Mouse (Mus musculus): ENCODE data around the gene Kif6. TPM values are rescaled to one million over a fixed set of nuclear protein-coding genes. Genes with fewer than 3 reads are reported as not detected.

Kif6 gene
- polyA plus RNA-seq, 1 experiment from 2014 or later = 3.1 TPM

GRCm38 (mm10) chr17:49648970-49649369 is 34.0 kb downstream of the Kif6 start:
- no peaks in the 10 kb centered on the region for H3K36me3 ChIP-seq (ENCODE audit: control insufficient read depth, insufficient read depth, low read length)
- WGBS = 73% methylated on average over 2 of the region's 2 CpGs
- H3K4me1 ChIP-seq (replicated peaks; ENCODE audit: control insufficient read depth, insufficient read depth, low read length) = no peaks in the 10 kb centered on the region; the same call in 1 of the 2 replicates
- DNase-seq (ENCODE audit: low spot score) (no peak), ATAC-seq (replicated peaks; ENCODE audit: low FRiP score) (no peak)
- no peak overlapping the region for H3K27ac ChIP-seq (ENCODE audit: low read depth, low read length)
- H3K27me3 ChIP-seq (ENCODE audit: control insufficient read depth, insufficient read depth, low read length) = no peaks in the 10 kb centered on the region
- H3K4me2 ChIP-seq (ENCODE audit: low read depth, low read length, severe bottlenecking) = no peak overlapping the region
- H3K4me3 ChIP-seq (ENCODE audit: low read depth, low read length) = no peak overlapping the region
- H3K9me3 ChIP-seq (ENCODE audit: control insufficient read depth, low read length) = peaks cover 3% of the 10 kb centered on the region; the same call in 1 of the 2 replicates
- H3K9ac ChIP-seq (ENCODE audit: low read length) = no peak overlapping the region

- Histone ChIP-seq H3K4me3 (ENCODE audit: low read depth, low read length) (no peak overlapping the region), H3K9ac (ENCODE audit: low read length) (no peak overlapping the region), H3K27ac (ENCODE audit: low read depth, low read length) (no peak overlapping the region), H3K4me1 (replicated peaks; ENCODE audit: control insufficient read depth, insufficient read depth, low read length) (no peaks in the 10 kb centered on the region; the same call in 1 of the 2 replicates), H3K36me3 (ENCODE audit: control insufficient read depth, insufficient read depth, low read length) (no peaks in the 10 kb centered on the region), H3K4me2 (ENCODE audit: low read depth, low read length, severe bottlenecking) (no peak overlapping the region), H3K9me3 (ENCODE audit: control insufficient read depth, low read length) (peaks cover 3% of the 10 kb centered on the region; the same call in 1 of the 2 replicates), H3K27me3 (ENCODE audit: control insufficient read depth, insufficient read depth, low read length) (no peaks in the 10 kb centered on the region)
- DNase-seq (ENCODE audit: low spot score) (no peak), ATAC-seq (replicated peaks; ENCODE audit: low FRiP score) (no peak)
- 89% methylated on average over 7 of the region's 7 CpGs for WGBS
Observed at GRCm38 (mm10) chr17:49649394-49649793, 34.5 kb downstream of the Kif6 start.

- 87% methylated on average over 4 of the region's 4 CpGs for WGBS
- H3K4me1 ChIP-seq (replicated peaks; ENCODE audit: control insufficient read depth, insufficient read depth, low read length) = no peaks in the 10 kb centered on the region; the same call in 1 of the 2 replicates
- no peaks in the 10 kb centered on the region for H3K27me3 ChIP-seq (ENCODE audit: control insufficient read depth, insufficient read depth, low read length)
- H3K36me3 ChIP-seq (ENCODE audit: control insufficient read depth, insufficient read depth, low read length) = no peaks in the 10 kb centered on the region
- ATAC-seq (replicated peaks; ENCODE audit: low FRiP score) (no peak), DNase-seq (ENCODE audit: low spot score) (no peak)
- H3K9ac ChIP-seq (ENCODE audit: low read length) = no peak overlapping the region
- no peak overlapping the region for H3K4me3 ChIP-seq (ENCODE audit: low read depth, low read length)
- H3K9me3 ChIP-seq (ENCODE audit: control insufficient read depth, low read length) = peaks cover 3% of the 10 kb centered on the region; the same call in 1 of the 2 replicates
- no peak overlapping the region for H3K27ac ChIP-seq (ENCODE audit: low read depth, low read length)
- no peak overlapping the region for H3K4me2 ChIP-seq (ENCODE audit: low read depth, low read length, severe bottlenecking)
Observed at GRCm38 (mm10) chr17:49650366-49650765, 35.4 kb downstream of the Kif6 start.

GRCm38 (mm10) chr17:49652357-49652756 is 37.4 kb downstream of the Kif6 start:
- WGBS = 54% methylated on average over 3 of the region's 3 CpGs

GRCm38 (mm10) chr17:49652800-49653199 is 37.9 kb downstream of the Kif6 start:
- Histone ChIP-seq H3K4me3 (ENCODE audit: low read depth, low read length) (no peak overlapping the region), H3K27me3 (ENCODE audit: control insufficient read depth, insufficient read depth, low read length) (no peaks in the 10 kb centered on the region), H3K4me2 (ENCODE audit: low read depth, low read length, severe bottlenecking) (no peak overlapping the region), H3K9me3 (ENCODE audit: control insufficient read depth, low read length) (peaks cover 3% of the 10 kb centered on the region; the same call in 1 of the 2 replicates), H3K27ac (ENCODE audit: low read depth, low read length) (no peak overlapping the region), H3K36me3 (ENCODE audit: control insufficient read depth, insufficient read depth, low read length) (no peaks in the 10 kb centered on the region), H3K9ac (ENCODE audit: low read length) (no peak overlapping the region), H3K4me1 (replicated peaks; ENCODE audit: control insufficient read depth, insufficient read depth, low read length) (no peaks in the 10 kb centered on the region; the same call in 1 of the 2 replicates)
- WGBS = 66% methylated on average over 5 of the region's 5 CpGs
- DNase-seq (ENCODE audit: low spot score) (no peak), ATAC-seq (replicated peaks; ENCODE audit: low FRiP score) (no peak)

More at GRCm38 (mm10) chr17:49652357-49652756, 37.4 kb downstream of the Kif6 start:
- H3K9ac ChIP-seq (ENCODE audit: low read length) = no peak overlapping the region
- no peak overlapping the region for H3K27ac ChIP-seq (ENCODE audit: low read depth, low read length)
- H3K4me2 ChIP-seq (ENCODE audit: low read depth, low read length, severe bottlenecking) = no peak overlapping the region
- no peak overlapping the region for H3K4me3 ChIP-seq (ENCODE audit: low read depth, low read length)
- H3K9me3 ChIP-seq (ENCODE audit: control insufficient read depth, low read length) = peaks cover 3% of the 10 kb centered on the region; the same call in 1 of the 2 replicates
- no peaks in the 10 kb centered on the region for H3K27me3 ChIP-seq (ENCODE audit: control insufficient read depth, insufficient read depth, low read length)
- no peak for ATAC-seq (replicated peaks; ENCODE audit: low FRiP score)
- no peak for DNase-seq (ENCODE audit: low spot score)
- no peaks in the 10 kb centered on the region; the same call in 1 of the 2 replicates for H3K4me1 ChIP-seq (replicated peaks; ENCODE audit: control insufficient read depth, insufficient read depth, low read length)
- no peaks in the 10 kb centered on the region for H3K36me3 ChIP-seq (ENCODE audit: control insufficient read depth, insufficient read depth, low read length)

- no peak overlapping the region for H3K4me3 ChIP-seq (ENCODE audit: low read depth, low read length)
- no peak overlapping the region for H3K27ac ChIP-seq (ENCODE audit: low read depth, low read length)
- DNase-seq (ENCODE audit: low spot score) (no peak), ATAC-seq (replicated peaks; ENCODE audit: low FRiP score) (no peak)
- H3K27me3 ChIP-seq (ENCODE audit: control insufficient read depth, insufficient read depth, low read length) = no peaks in the 10 kb centered on the region
- WGBS = 80% methylated on average over 6 of the region's 6 CpGs
- H3K4me2 ChIP-seq (ENCODE audit: low read depth, low read length, severe bottlenecking) = no peak overlapping the region
- no peaks in the 10 kb centered on the region for H3K36me3 ChIP-seq (ENCODE audit: control insufficient read depth, insufficient read depth, low read length)
- H3K9me3 ChIP-seq (ENCODE audit: control insufficient read depth, low read length) = no peaks in the 10 kb centered on the region
- H3K9ac ChIP-seq (ENCODE audit: low read length) = no peak overlapping the region
- no peaks in the 10 kb centered on the region for H3K4me1 ChIP-seq (replicated peaks; ENCODE audit: control insufficient read depth, insufficient read depth, low read length)
Observed at GRCm38 (mm10) chr17:49661626-49662025, 46.7 kb downstream of the Kif6 start.

GRCm38 (mm10) chr17:49666728-49667127 is 51.8 kb downstream of the Kif6 start:
- Histone ChIP-seq H3K4me1 (replicated peaks; ENCODE audit: control insufficient read depth, insufficient read depth, low read length) (no peaks in the 10 kb centered on the region), H3K4me3 (ENCODE audit: low read depth, low read length) (no peak overlapping the region), H3K9ac (ENCODE audit: low read length) (no peak overlapping the region), H3K4me2 (ENCODE audit: low read depth, low read length, severe bottlenecking) (no peak overlapping the region), H3K9me3 (ENCODE audit: control insufficient read depth, low read length) (no peaks in the 10 kb centered on the region), H3K27ac (ENCODE audit: low read depth, low read length) (no peak overlapping the region), H3K27me3 (ENCODE audit: control insufficient read depth, insufficient read depth, low read length) (no peaks in the 10 kb centered on the region), H3K36me3 (ENCODE audit: control insufficient read depth, insufficient read depth, low read length) (no peaks in the 10 kb centered on the region)
- no peak for ATAC-seq (replicated peaks; ENCODE audit: low FRiP score)
- no peak for DNase-seq (ENCODE audit: low spot score)
- WGBS = 91% methylated on average over 5 of the region's 5 CpGs

- Histone ChIP-seq H3K27ac (ENCODE audit: low read depth, low read length) (no peak overlapping the region), H3K9me3 (ENCODE audit: control insufficient read depth, low read length) (no peaks in the 10 kb centered on the region), H3K4me2 (ENCODE audit: low read depth, low read length, severe bottlenecking) (no peak overlapping the region), H3K4me3 (ENCODE audit: low read depth, low read length) (no peak overlapping the region), H3K9ac (ENCODE audit: low read length) (no peak overlapping the region), H3K4me1 (replicated peaks; ENCODE audit: control insufficient read depth, insufficient read depth, low read length) (no peaks in the 10 kb centered on the region), H3K36me3 (ENCODE audit: control insufficient read depth, insufficient read depth, low read length) (no peaks in the 10 kb centered on the region), H3K27me3 (ENCODE audit: control insufficient read depth, insufficient read depth, low read length) (no peaks in the 10 kb centered on the region)
- DNase-seq (ENCODE audit: low spot score) = no peak
- ATAC-seq (replicated peaks; ENCODE audit: low FRiP score) = no peak
- 86% methylated on average over 6 of the region's 6 CpGs for WGBS
Observed at GRCm38 (mm10) chr17:49668296-49668695, 53.4 kb downstream of the Kif6 start.

GRCm38 (mm10) chr17:49671921-49672339 is 57.0 kb downstream of the Kif6 start:
- H3K27ac ChIP-seq (ENCODE audit: low read depth, low read length) = no peak overlapping the region
- 85% methylated on average over 6 of the region's 6 CpGs for WGBS
- no peaks in the 10 kb centered on the region for H3K27me3 ChIP-seq (ENCODE audit: control insufficient read depth, insufficient read depth, low read length)
- H3K4me1 ChIP-seq (replicated peaks; ENCODE audit: control insufficient read depth, insufficient read depth, low read length) = no peaks in the 10 kb centered on the region
- H3K36me3 ChIP-seq (ENCODE audit: control insufficient read depth, insufficient read depth, low read length) = no peaks in the 10 kb centered on the region
- H3K9me3 ChIP-seq (ENCODE audit: control insufficient read depth, low read length) = no peaks in the 10 kb centered on the region
- no peak for DNase-seq (ENCODE audit: low spot score)
- no peak overlapping the region for H3K9ac ChIP-seq (ENCODE audit: low read length)
- H3K4me2 ChIP-seq (ENCODE audit: low read depth, low read length, severe bottlenecking) = no peak overlapping the region
- no peak for ATAC-seq (replicated peaks; ENCODE audit: low FRiP score)
- H3K4me3 ChIP-seq (ENCODE audit: low read depth, low read length) = no peak overlapping the region

All from forebrain, embryonic 11.5 days (tissue).